Mouse (Mus musculus): ENCODE measurements around the gene Ace. TPM values are rescaled to one million over a fixed set of nuclear protein-coding genes. Genes with fewer than 3 reads are reported as not detected.
"Not testable (repeated sequence)": the region's sequence is repeated elsewhere in the genome, so short reads cannot be mapped to it uniquely, and the experiment has no call there.

Gene Ace
- polyA plus RNA-seq, 1 experiment from 2014 or later: 3.1 TPM

- ATAC-seq (replicated peaks; ENCODE audit: extremely low read depth, insufficient read depth, low FRiP score): no peak
- H3K4me1 ChIP-seq (ENCODE audit: control insufficient read depth, insufficient read depth, low read length): no peaks in the 10 kb centered on the region; the same call in 1 of the 2 replicates
- no peaks in the 10 kb centered on the region for H3K9me3 ChIP-seq (replicated peaks; ENCODE audit: control insufficient read depth, low read length)
- 63% methylated on average over 3 of the region's 3 CpGs for WGBS
- no peaks in the 10 kb centered on the region for H3K36me3 ChIP-seq (ENCODE audit: control insufficient read depth, insufficient read depth)
- peaks cover 6% of the 10 kb centered on the region for H3K27me3 ChIP-seq (ENCODE audit: control insufficient read depth, insufficient read depth, low read length)
- no peak overlapping the region for H3K9ac ChIP-seq (ENCODE audit: low read length)
- no peak overlapping the region for H3K4me2 ChIP-seq (ENCODE audit: low read depth, low read length)
- H3K27ac ChIP-seq (ENCODE audit: low read length): no peak overlapping the region
- no peak overlapping the region for H3K4me3 ChIP-seq (ENCODE audit: low read length)
These were observed 58.0 kb downstream of the Ace start for GRCm38 (mm10) chr11:106025774-106026173.

GRCm38 (mm10) chr11:106026465-106027151 is 58.9 kb downstream of the Ace start:
- H3K9ac ChIP-seq (ENCODE audit: low read length): no peak overlapping the region
- no peak; the same call in 1 of the 2 replicates for ATAC-seq (replicated peaks; ENCODE audit: extremely low read depth, insufficient read depth, low FRiP score)
- H3K4me1 ChIP-seq (ENCODE audit: control insufficient read depth, insufficient read depth, low read length): no peaks in the 10 kb centered on the region
- H3K4me3 ChIP-seq (ENCODE audit: low read length): no peak overlapping the region
- H3K36me3 ChIP-seq (ENCODE audit: control insufficient read depth, insufficient read depth): no peaks in the 10 kb centered on the region
- no peaks in the 10 kb centered on the region for H3K9me3 ChIP-seq (replicated peaks; ENCODE audit: control insufficient read depth, low read length)
- H3K4me2 ChIP-seq (ENCODE audit: low read depth, low read length): no peak overlapping the region
- WGBS: 29% methylated on average over 11 of the region's 11 CpGs
- no peak overlapping the region for H3K27ac ChIP-seq (ENCODE audit: low read length)
- no peaks in the 10 kb centered on the region; the same call in 1 of the 2 replicates for H3K27me3 ChIP-seq (ENCODE audit: control insufficient read depth, insufficient read depth, low read length)

DNA sequence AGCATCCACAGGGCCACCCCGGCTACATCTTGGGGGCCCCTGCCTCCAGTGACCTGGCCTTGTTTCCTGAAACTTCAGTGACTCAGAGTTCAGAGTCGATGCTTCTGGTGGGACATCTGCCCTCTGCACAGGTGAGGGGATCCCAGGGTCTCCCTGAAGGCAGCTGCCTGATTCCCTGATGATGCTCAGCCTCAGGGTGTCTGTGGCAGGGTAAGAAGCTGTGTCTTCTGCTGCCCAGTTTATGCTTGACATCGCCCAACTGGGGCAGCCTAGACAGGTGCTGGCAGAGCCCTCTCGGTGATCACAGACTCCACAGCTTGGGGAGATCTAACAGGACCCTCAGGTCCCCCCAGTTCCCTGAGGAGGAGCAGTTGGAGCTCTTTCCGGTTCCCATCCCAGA is 59.9 kb downstream of the Ace start:
- WGBS: 84% methylated on average over 5 of the region's 5 CpGs
- ATAC-seq (replicated peaks; ENCODE audit: extremely low read depth, insufficient read depth, low FRiP score): no peak
- Histone ChIP-seq H3K9me3 (replicated peaks; ENCODE audit: control insufficient read depth, low read length) (no peaks in the 10 kb centered on the region), H3K9ac (ENCODE audit: low read length) (no peak overlapping the region), H3K36me3 (ENCODE audit: control insufficient read depth, insufficient read depth) (no peaks in the 10 kb centered on the region), H3K27ac (ENCODE audit: low read length) (no peak overlapping the region), H3K4me1 (ENCODE audit: control insufficient read depth, insufficient read depth, low read length) (no peaks in the 10 kb centered on the region), H3K4me2 (ENCODE audit: low read depth, low read length) (no peak overlapping the region), H3K4me3 (ENCODE audit: low read length) (no peak overlapping the region), H3K27me3 (ENCODE audit: control insufficient read depth, insufficient read depth, low read length) (no peaks in the 10 kb centered on the region)

- not testable (repeated sequence) for H3K9me3 ChIP-seq (replicated peaks; ENCODE audit: control insufficient read depth, low read length); H3K4me1 ChIP-seq (ENCODE audit: control insufficient read depth, insufficient read depth, low read length); H3K27ac ChIP-seq (ENCODE audit: low read length); ATAC-seq (replicated peaks; ENCODE audit: extremely low read depth, insufficient read depth, low FRiP score); H3K27me3 ChIP-seq (ENCODE audit: control insufficient read depth, insufficient read depth, low read length); H3K36me3 ChIP-seq (ENCODE audit: control insufficient read depth, insufficient read depth)
- Histone ChIP-seq H3K9ac (ENCODE audit: low read length) (0 out of 2 replicates have a peak overlapping the region, but pooled peaks have one; percentile 34), H3K4me2 (ENCODE audit: low read depth, low read length) (peak overlapping the region; percentile 43; the same call in 1 of the 2 replicates), H3K4me3 (ENCODE audit: low read length) (peak overlapping the region; percentile 48)
- 62% methylated on average over 4 of the region's 25 CpGs for WGBS
These were observed 64.3 kb downstream of the Ace start for GRCm38 (mm10) chr11:106032074-106032473.

GRCm38 (mm10) chr11:106033491-106033919 is 65.8 kb downstream of the Ace start:
- peaks cover 12% of the 10 kb centered on the region for H3K4me1 ChIP-seq (ENCODE audit: control insufficient read depth, insufficient read depth, low read length)
- H3K4me3 ChIP-seq (ENCODE audit: low read length): peak overlapping the region; percentile 23
- H3K27me3 ChIP-seq (ENCODE audit: control insufficient read depth, insufficient read depth, low read length): no peaks in the 10 kb centered on the region
- no peaks in the 10 kb centered on the region for H3K36me3 ChIP-seq (ENCODE audit: control insufficient read depth, insufficient read depth)
- peak overlapping the region; percentile 64 for H3K27ac ChIP-seq (ENCODE audit: low read length)
- 35% methylated on average over 11 of the region's 11 CpGs for whole genome bisulfite sequencing
- no peak for ATAC-seq (replicated peaks; ENCODE audit: extremely low read depth, insufficient read depth, low FRiP score)
- H3K4me2 ChIP-seq (ENCODE audit: low read depth, low read length): peak overlapping the region; percentile 51
- H3K9ac ChIP-seq (ENCODE audit: low read length): 0 out of 2 replicates have a peak overlapping the region, but pooled peaks have one; percentile 39
- no peaks in the 10 kb centered on the region for H3K9me3 ChIP-seq (replicated peaks; ENCODE audit: control insufficient read depth, low read length)

DNA sequence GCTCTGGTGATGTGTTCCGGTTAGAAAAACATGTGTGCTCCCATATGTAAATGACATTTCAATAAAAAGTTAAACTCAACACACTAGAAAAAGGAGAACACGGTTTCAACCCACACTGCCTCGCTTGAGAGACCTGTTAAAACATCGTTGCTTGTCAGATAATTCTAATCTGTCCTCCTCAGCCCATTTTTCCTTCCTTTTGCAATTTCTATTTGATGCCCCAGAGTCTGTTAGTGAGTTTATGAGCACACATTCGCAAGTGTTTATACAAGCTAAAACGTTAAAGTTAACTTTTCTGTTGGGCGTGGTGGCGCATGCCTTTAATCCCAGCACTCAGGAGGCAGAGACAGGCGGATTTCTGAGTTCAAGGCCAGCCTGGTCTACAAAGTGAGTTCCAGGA is 67.2 kb downstream of the Ace start:
- Histone ChIP-seq H3K27ac (ENCODE audit: low read length) (no peak overlapping the region), H3K9ac (ENCODE audit: low read length) (no peak overlapping the region), H3K36me3 (ENCODE audit: control insufficient read depth, insufficient read depth) (no peaks in the 10 kb centered on the region), H3K4me2 (ENCODE audit: low read depth, low read length) (no peak overlapping the region), H3K27me3 (ENCODE audit: control insufficient read depth, insufficient read depth, low read length) (no peaks in the 10 kb centered on the region), H3K9me3 (replicated peaks; ENCODE audit: control insufficient read depth, low read length) (no peaks in the 10 kb centered on the region), H3K4me3 (ENCODE audit: low read length) (no peak overlapping the region), H3K4me1 (ENCODE audit: control insufficient read depth, insufficient read depth, low read length) (peaks cover 15% of the 10 kb centered on the region)
- WGBS: 75% methylated on average over 9 of the region's 9 CpGs
- no peak for ATAC-seq (replicated peaks; ENCODE audit: extremely low read depth, insufficient read depth, low FRiP score)

GRCm38 (mm10) chr11:106036548-106037417 is 69.0 kb downstream of the Ace start, which contains the start of gene Dcaf7:
Gene Dcaf7, plus strand, starts transcription at chr11:106036872.
- Histone ChIP-seq H3K9me3 (replicated peaks; ENCODE audit: control insufficient read depth, low read length) (no peaks in the 10 kb centered on the region), H3K4me3 (ENCODE audit: low read length) (peak within 1 kb of the TSS; percentile 95), H3K27me3 (ENCODE audit: control insufficient read depth, insufficient read depth, low read length) (no peaks in the 10 kb centered on the region), H3K36me3 (ENCODE audit: control insufficient read depth, insufficient read depth) (no peaks in the 10 kb centered on the region), H3K4me2 (ENCODE audit: low read depth, low read length) (peak within 1 kb of the TSS; percentile 90), H3K9ac (ENCODE audit: low read length) (peak within 1 kb of the TSS; percentile 92), H3K27ac (ENCODE audit: low read length) (peak within 1 kb of the TSS; percentile 90), H3K4me1 (ENCODE audit: control insufficient read depth, insufficient read depth, low read length) (peaks cover 15% of the 10 kb centered on the region)
- peak; percentile 99 for ATAC-seq (replicated peaks; ENCODE audit: extremely low read depth, insufficient read depth, low FRiP score)
- under 1% methylated on average over 64 of the region's 66 CpGs for WGBS

GRCm38 (mm10) chr11:106037418-106037751 is 69.6 kb downstream of the Ace start:
- Histone ChIP-seq H3K27ac (ENCODE audit: low read length) (peak overlapping the region; percentile 90), H3K4me3 (ENCODE audit: low read length) (peak overlapping the region; percentile 95), H3K27me3 (ENCODE audit: control insufficient read depth, insufficient read depth, low read length) (no peaks in the 10 kb centered on the region), H3K9ac (ENCODE audit: low read length) (peak overlapping the region; percentile 92), H3K9me3 (replicated peaks; ENCODE audit: control insufficient read depth, low read length) (no peaks in the 10 kb centered on the region), H3K4me2 (ENCODE audit: low read depth, low read length) (peak overlapping the region; percentile 90), H3K36me3 (ENCODE audit: control insufficient read depth, insufficient read depth) (no peaks in the 10 kb centered on the region), H3K4me1 (ENCODE audit: control insufficient read depth, insufficient read depth, low read length) (peaks cover 15% of the 10 kb centered on the region)
- 0% methylated on average over 13 of the region's 13 CpGs for WGBS
- ATAC-seq (replicated peaks; ENCODE audit: extremely low read depth, insufficient read depth, low FRiP score): no peak

All from heart, embryonic 16.5 days (tissue).